Mouse (Mus musculus): ENCODE results near the gene Plekha8.
A peak's percentile ranks its signal among the peaks of the same experiment; 100 is the strongest.

Gene Plekha8

DNA sequence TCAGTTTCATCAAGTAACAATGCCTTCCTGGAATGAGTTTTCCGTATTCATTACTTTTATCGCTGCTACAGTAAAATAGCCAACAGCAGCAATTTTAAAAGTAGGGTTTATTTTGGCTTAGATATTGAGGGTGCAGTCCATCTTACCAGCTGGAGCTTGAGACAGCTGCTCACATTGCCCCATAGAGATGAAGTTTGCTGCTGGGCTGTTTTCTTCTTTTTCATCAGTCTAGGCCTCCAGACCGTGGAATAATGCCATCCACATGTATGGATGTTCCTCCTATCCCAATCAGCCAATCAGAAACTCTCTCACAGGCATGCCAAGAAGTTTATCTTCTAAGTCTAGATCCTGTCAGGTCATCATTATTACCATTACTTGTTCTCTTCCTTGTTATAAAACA is 45.0 kb downstream of the Plekha8 start:
- DNase-seq (ENCODE audit: inconsistent age in 2 of 2, low spot score in 1 of 2), result no peak

- no peak for DNase-seq (ENCODE audit: inconsistent age in 2 of 2, low spot score in 1 of 2)
These were observed 47.0 kb downstream of the Plekha8 start for GRCm38 (mm10) chr6:54641953-54642352.

- DNase-seq (ENCODE audit: inconsistent age in 2 of 2, low spot score in 1 of 2), result no peak
These were observed 48.3 kb downstream of the Plekha8 start for GRCm38 (mm10) chr6:54643181-54643580.

GRCm38 (mm10) chr6:54655471-54656095 is 60.7 kb downstream of the Plekha8 start:
- DNase-seq (ENCODE audit: inconsistent age in 2 of 2, low spot score in 1 of 2), result peak; percentile 27 to 82

DNA sequence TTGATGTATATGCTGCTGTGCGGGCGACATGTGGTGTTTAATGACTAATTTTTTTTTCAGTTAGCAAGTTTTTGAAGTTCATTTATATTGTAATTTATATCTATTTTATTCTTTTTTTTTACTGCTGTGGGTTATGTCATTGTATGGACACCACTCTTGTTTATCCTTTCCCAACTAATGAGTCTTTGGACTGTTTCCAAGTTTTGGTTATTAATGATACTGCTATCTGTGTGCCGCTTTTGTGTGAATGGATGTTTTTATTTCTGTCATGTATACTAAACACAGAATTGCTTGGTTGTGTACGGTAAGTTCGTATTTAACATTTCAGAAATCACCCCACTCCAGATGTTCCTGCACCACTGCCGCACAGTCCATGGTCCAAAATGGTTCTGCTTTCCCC is 63.0 kb downstream of the Plekha8 start:
- no peak for DNase-seq (ENCODE audit: inconsistent age in 2 of 2, low spot score in 1 of 2)

- DNase-seq (ENCODE audit: inconsistent age in 2 of 2, low spot score in 1 of 2), result no peak
These were observed 75.0 kb downstream of the Plekha8 start for GRCm38 (mm10) chr6:54669868-54670267.

DNA sequence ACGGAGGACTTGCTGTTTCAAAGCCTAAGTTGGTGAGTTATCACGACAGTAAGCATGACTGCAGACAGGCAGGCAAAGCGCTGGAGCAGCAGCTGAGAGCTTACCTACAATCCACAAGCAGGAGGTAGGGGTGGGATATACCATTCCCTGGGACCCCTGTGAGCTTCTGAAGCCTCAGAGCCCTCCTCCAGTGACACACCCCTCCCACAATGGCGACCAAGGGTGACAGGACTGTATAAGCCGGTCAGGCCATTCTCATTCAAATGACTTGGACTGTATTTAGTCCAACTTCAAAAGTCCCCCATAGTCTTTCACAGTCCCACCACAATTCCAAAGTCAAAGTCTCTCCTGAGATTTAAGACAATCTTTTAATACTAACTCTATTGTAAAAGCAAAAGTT is 78.0 kb downstream of the Plekha8 start:
- DNase-seq (ENCODE audit: inconsistent age in 2 of 2, low spot score in 1 of 2), result no peak

DNA sequence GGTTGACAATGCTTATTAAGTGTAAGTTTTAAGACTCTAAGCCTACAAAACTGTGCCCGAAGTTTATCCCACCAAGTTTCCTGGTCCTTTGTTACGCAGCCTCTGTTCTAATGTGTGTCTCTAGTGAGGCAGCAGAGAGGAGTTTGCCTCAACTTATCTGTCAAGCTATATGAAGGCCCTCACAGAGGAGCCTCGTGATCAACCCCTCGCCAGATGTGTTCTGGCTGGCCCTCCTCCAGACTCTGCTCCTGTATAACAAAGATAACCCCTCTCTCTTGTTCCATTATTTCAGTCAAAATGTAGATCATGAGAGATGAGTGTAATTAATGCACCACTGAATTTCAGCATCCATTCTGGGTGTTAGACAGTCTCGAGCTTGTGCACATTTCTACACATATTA is 84.8 kb downstream of the Plekha8 start:
- DNase-seq (ENCODE audit: inconsistent age in 2 of 2, low spot score in 1 of 2), result no peak

DNA sequence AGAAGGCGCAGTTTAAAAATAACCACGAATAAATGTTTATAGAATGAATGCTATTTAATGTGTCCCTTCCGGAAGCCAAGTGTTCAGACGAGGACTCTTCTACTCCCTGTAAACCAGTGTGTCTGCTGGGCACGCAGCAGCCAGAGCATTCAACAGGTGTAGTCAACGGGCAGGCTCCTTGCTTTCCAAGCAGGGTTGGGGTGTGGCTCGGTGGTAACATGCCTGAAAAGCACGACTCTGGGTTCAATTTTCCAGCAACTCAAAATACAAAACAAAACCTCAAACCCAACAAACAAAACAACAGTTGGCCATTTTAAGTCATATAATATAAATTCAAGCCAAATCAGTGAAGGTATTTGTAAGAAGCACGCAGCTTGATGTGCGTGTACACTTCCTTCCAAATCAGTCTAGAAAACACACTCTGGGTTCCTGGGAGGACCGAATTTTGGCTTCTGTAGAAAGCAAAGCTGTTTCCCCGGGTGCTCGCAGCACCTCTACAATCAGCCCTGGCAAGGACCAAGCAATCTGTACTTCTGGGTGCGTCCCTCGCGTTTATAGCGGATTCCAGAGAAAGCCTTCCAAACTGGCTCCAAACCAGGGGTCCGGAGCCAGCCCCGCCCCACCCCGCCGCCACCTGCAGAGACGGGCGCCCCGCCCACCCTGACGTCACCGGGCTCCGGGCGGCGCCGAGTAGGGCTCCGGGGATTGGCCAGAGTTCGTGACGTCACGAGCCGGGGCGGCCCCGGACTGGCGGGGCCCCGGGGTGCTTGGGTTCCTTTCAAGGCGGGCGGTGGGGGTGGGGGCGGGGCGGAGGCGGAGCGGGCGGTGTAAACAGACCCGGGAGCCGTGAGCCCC is 86.2 kb downstream of the Plekha8 start, which contains the start of gene Mturn:
Mturn (plus strand) TSS at position 734 of the 855 bp plus-strand sequence.
- DNase-seq (ENCODE audit: inconsistent age in 2 of 2, low spot score in 1 of 2), result peak; percentile 99

- DNase-seq (ENCODE audit: inconsistent age in 2 of 2, low spot score in 1 of 2), result no peak
These were observed 87.0 kb downstream of the Plekha8 start for GRCm38 (mm10) chr6:54681746-54682428.

DNA sequence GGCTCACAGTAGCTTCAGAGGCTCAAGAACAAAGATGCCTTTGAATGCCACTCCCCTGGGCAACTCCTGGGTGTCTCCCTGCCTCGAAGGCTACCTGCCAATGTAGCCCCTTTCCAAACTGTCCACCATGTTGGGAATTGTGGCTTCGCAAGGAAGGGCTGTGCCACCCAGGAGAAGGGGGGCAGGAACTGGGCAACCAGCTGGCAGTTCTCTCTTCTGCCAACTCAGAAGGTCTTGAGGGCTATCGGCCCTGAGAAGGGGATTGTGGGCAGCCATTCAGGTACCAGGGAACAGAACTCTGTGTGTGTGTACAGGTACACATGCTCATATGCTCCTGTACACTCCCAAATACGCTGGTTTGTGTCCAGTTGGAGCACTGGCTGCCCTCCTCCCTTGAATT is 89.2 kb downstream of the Plekha8 start:
- DNase-seq (ENCODE audit: inconsistent age in 2 of 2, low spot score in 1 of 2), result no peak

- DNase-seq (ENCODE audit: inconsistent age in 2 of 2, low spot score in 1 of 2), result no peak
These were observed 90.2 kb downstream of the Plekha8 start for GRCm38 (mm10) chr6:54685103-54685502.

DNA sequence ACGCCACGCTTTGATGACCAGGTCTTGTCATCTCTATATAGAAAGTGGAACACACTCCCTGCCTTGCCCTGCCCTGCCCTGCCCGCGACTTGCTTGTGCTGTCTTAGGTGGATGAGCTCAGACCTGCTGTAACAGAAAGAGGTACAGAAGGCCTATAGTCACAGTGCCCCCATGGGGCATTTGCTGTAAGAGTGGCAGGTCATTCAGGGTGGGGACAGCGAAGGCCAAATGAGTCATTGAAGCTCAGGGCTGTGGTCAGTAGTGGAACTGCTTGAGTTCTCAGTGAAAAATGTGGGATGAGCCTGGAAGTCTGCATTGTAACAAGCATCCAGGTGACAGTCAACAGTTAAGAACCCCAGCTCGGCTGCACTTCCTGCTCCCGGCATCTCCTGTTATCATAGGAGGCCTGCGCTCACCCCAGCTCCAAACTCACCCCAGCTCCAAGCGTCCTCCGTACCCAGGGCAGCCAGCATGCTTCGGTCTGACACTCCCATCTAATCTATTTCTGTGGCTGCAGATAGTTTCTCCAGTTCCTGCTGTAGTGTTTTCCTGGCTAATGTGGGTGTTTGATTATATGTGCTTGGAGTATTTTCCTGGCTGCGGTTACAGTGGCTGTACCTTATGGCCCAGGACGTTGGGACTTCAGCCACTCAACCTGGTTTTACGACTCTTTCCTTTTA is 90.9 kb downstream of the Plekha8 start:
- DNase-seq (ENCODE audit: inconsistent age in 2 of 2, low spot score in 1 of 2), result peak; percentile 70 to 81

DNA sequence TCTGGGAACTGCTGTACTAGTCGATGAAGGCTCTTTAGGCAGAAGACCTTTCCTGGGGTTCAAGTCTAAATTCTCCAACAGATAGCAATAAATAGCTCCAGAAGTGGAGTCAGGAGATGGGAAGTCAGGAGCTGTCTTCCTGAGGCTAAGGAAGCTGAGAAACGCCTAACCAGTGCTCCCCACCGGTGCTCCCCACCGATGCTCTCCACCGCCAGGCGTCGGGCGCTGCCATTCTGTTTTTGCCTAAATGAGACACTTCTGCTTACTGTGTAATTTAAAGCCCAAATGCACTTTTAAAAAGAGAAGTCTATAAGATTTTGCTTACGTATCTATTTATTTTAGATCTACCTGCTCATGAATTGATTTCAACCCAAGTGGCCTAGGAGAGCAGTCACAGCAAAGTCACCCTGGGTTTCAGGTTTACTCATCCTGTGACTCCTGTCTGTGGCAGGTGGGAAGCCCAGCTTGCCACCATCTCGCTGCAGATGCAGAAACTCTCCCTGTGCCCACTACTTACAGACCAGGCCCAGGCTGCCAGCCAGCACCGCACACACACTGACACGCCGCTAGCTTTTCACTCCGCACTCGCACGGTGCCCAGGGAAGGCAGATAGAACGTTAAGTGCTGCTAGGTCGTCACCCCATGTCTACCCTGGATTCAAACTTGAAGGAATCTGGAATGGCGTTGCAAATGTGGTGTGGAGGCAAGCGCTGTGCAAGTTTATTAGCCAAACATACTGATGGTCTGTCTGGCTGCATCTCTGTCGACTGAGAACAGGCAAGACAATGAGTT is 92.2 kb downstream of the Plekha8 start:
- no peak for DNase-seq (ENCODE audit: inconsistent age in 2 of 2, low spot score in 1 of 2)

DNA sequence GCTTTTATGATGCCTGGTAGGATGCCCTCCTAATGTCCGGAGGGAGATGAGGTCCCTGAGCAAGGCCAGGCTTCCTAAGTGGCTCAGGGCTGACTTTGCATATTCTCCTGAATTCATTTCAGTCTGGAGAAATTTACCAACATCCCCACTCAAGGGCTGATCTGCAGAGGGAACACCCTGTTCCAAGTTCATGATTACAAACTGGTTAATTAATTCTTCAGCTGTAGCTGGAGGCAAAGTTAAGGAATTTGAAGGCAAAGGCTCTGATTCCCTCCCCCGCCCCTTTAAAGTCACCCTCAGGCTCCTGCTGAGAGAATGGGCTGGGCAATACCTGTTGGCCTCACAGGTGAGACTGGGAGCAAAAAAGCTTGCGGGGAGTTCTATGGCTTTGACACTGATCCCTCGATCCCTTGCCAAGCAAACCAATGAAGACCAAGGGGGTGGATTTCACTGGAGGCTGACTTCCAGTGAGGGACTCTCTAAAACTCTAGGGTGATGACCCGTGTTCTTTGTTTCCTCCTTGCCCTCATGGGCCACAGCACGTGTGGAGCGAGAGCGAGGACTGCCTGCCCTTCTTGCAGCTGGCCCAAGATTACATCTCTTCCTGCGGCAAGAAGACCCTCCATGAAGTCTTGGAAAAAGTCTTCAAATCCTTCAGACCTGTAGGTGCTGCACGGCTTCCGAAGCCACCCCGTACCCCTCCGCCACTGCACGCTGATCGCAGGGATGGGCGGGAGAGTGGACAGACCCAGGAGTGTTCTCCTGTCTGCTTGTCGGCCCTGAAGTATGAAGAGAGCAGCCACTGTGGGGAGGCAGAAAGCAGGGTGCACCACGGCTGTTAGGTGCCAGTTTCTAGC is 93.8 kb downstream of the Plekha8 start:
- DNase-seq (ENCODE audit: inconsistent age in 2 of 2, low spot score in 1 of 2), result no peak

DNA sequence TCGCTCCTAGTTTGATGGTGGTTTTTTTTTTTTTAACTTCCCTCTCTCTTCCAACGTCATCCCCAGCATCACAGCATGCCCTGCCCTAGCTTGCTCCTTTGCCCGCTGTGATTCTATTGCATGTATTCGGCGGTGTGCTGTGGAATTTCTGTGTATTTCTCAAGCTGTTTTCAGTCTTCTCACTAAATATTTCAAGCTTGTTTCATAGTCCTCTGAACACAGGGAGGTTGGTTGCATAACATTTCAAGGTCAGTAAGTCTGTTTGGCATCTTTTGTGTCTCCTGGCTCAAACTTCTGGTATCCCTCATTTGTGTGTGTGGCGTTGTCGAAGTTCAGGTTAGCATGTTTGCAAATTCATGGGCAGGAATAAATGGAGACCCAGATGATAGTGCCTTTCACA is 94.8 kb downstream of the Plekha8 start:
- DNase-seq (ENCODE audit: inconsistent age in 2 of 2, low spot score in 1 of 2), result peak in 1 of 2 experiments; percentile 69

GRCm38 (mm10) chr6:54690838-54691237 is 95.9 kb downstream of the Plekha8 start:
- DNase-seq (ENCODE audit: inconsistent age in 2 of 2, low spot score in 1 of 2), result no peak

DNA sequence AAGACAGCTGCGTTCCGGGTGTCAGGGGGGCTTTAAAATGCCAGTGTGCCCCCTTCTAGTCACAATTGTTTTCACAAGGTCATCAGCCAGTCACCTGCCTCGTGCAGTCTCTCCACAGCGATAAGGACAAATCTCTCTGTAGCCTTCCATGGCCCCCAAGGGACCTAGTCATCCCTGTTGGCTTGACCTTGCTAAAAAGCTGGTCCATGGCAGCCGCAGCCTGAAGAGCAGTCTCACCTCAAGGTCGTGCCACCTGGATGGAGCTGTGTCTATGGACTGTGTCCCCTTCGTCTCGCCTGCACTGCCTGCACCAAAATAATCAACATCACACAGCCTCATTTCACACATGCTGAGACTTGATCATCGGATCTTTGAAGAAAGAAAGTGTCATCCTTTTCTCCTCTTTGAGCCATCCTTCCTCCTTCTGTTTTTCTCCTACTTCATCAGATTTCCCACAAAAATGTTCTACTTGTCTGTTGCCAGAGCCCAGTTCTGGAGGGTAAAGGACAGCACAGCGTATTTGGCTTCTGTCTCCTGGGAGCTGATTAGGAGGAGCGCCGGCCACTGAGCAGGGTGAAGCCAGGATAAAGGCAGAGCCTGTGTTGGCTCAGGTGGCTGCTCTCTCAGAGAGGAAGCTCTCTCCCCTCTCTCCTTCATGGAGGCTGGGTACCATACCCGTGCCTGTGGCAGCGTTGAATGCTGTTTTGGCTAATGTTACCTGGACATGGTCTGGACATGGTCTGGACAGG is 96.6 kb downstream of the Plekha8 start:
- no peak for DNase-seq (ENCODE audit: inconsistent age in 2 of 2, low spot score in 1 of 2)

GRCm38 (mm10) chr6:54692201-54692600 is 97.3 kb downstream of the Plekha8 start:
- DNase-seq (ENCODE audit: inconsistent age in 2 of 2, low spot score in 1 of 2), result no peak
